Comparison of ENCODE assay signal across 22 mouse cellular contexts in genomic region chr14:75246024-75247000, GRCm38 (mm10). TPM values are rescaled to one million over a fixed set of nuclear protein-coding genes. Genes with fewer than 3 reads are reported as not detected.
"Had no signal": no experiment of that assay in that cellular context is flagged by ENCODE, and none has a peak within 500 bp of the region (broad histone marks: within the 10 kb centered on the region; RNA-seq: fewer than 3 reads in every experiment).

No protein-coding gene starts in this region.

- H3K9me3 ChIP-seq: kidney, embryonic 15.5 days; limb, embryonic 10.5 days; midbrain, embryonic 10.5 days; neural tube, embryonic 15.5 days had no signal

- H3K4me1 ChIP-seq: kidney, embryonic 15.5 days; limb, embryonic 10.5 days; midbrain, embryonic 10.5 days; neural tube, embryonic 15.5 days had no signal

- H3K27me3 ChIP-seq: kidney, embryonic 15.5 days; neural tube, embryonic 15.5 days had no signal

- H3K4me2 ChIP-seq: kidney, embryonic 15.5 days; neural tube, embryonic 15.5 days had no signal

- H3K4me3 ChIP-seq: kidney, embryonic 15.5 days; left cerebral cortex, adult 2 months; limb, embryonic 10.5 days; midbrain, embryonic 10.5 days; myocyte; neural tube, embryonic 15.5 days had no signal

- DNase-seq: kidney, postnatal 14 days; lung, adult 2 months; lung, postnatal 4 days; midbrain, embryonic 14.5 days; right cerebral cortex, adult 18-20 months; right cerebral cortex, postnatal 25 days; spleen, adult 18-20 months; thymus, postnatal 36 days had no signal

- H3K27ac ChIP-seq: kidney, embryonic 15.5 days; left cerebral cortex, adult 2 months; limb, embryonic 10.5 days; liver, embryonic 14.5 days; midbrain, embryonic 10.5 days; neural tube, embryonic 15.5 days had no signal

- ATAC-seq: lung, postnatal 0 days had no signal

- H3K9ac ChIP-seq: kidney, embryonic 15.5 days; liver, embryonic 14.5 days; neural tube, embryonic 15.5 days had no signal

- H3K36me3 ChIP-seq: kidney, embryonic 15.5 days; limb, embryonic 10.5 days; midbrain, embryonic 10.5 days; neural tube, embryonic 15.5 days had no signal

RNA-seq across cellular contexts. Expression of gene Cpb2, which starts 4.2 kb away (rescaled TPM):
- total RNA-seq: layer of hippocampus, postnatal 25 days; left cerebral cortex, adult 2 months; left cerebral cortex, postnatal 14 days; megakaryocyte, adult 5-6 weeks had no signal
- polyA plus RNA-seq: large intestine, adult 2 months; limb, embryonic 10.5 days; limb, embryonic 14.5 days; lung, postnatal 0 days; midbrain, embryonic 10.5 days; midbrain, embryonic 14.5 days; myocyte; neural tube, embryonic 15.5 days; testis, adult 2 months had no signal
